Mouse (Mus musculus): Measurements from ENCODE around the gene Cs. TPM values are rescaled to one million over a fixed set of nuclear protein-coding genes. Genes with fewer than 3 reads are reported as not detected.
"Not testable (repeated sequence)": the region's sequence is repeated elsewhere in the genome, so short reads cannot be mapped to it uniquely, and the experiment has no call there.

Cs gene
- polyA plus RNA-seq, 1 experiment from 2014 or later = 230 TPM

GRCm38 (mm10) chr10:128310177-128310576 lies 27.4 kb upstream of the Cs start:
- no peaks in the 10 kb centered on the region for H3K9me3 ChIP-seq
- H3K4me1 ChIP-seq = 0 out of 2 replicates have a peak, but pooled peaks cover 3% of the 10 kb centered on the region
- WGBS = 75% methylated on average over 11 of the region's 11 CpGs
- 0 out of 2 replicates have a peak, but pooled peaks have one; percentile 21 for ATAC-seq (ENCODE audit: low FRiP score, low read depth)
- H3K4me3 ChIP-seq = no peak overlapping the region
- no peak overlapping the region for H3K27ac ChIP-seq
- H3K9ac ChIP-seq = no peak overlapping the region
- no peaks in the 10 kb centered on the region for H3K27me3 ChIP-seq (replicated peaks)
- peaks cover 65% of the 10 kb centered on the region for H3K36me3 ChIP-seq
- H3K4me2 ChIP-seq (replicated peaks) = no peak overlapping the region

GRCm38 (mm10) chr10:128310902-128311301 lies 26.6 kb upstream of the Cs start:
- 95% methylated on average over 4 of the region's 4 CpGs for WGBS

GRCm38 (mm10) chr10:128315578-128315977 lies 22.0 kb upstream of the Cs start:
- H3K9me3 ChIP-seq = no peaks in the 10 kb centered on the region
- no peak for ATAC-seq (ENCODE audit: low FRiP score, low read depth)
- WGBS = 94% methylated on average over 8 of the region's 8 CpGs
- H3K4me1 ChIP-seq = no peaks in the 10 kb centered on the region
- no peak overlapping the region for H3K4me2 ChIP-seq (replicated peaks)
- H3K36me3 ChIP-seq = peaks cover 83% of the 10 kb centered on the region
- no peaks in the 10 kb centered on the region for H3K27me3 ChIP-seq (replicated peaks)
- no peak overlapping the region for H3K4me3 ChIP-seq
- no peak overlapping the region for H3K9ac ChIP-seq
- H3K27ac ChIP-seq = no peak overlapping the region

More at GRCm38 (mm10) chr10:128310902-128311301, 26.6 kb upstream of the Cs start:
- Histone ChIP-seq H3K9me3 (no peaks in the 10 kb centered on the region), H3K4me3 (no peak overlapping the region), H3K27me3 (replicated peaks) (no peaks in the 10 kb centered on the region), H3K27ac (no peak overlapping the region), H3K4me1 (0 out of 2 replicates have a peak, but pooled peaks cover 3% of the 10 kb centered on the region), H3K36me3 (peaks cover 72% of the 10 kb centered on the region), H3K9ac (no peak overlapping the region), H3K4me2 (replicated peaks) (no peak overlapping the region)
- no peak for ATAC-seq (ENCODE audit: low FRiP score, low read depth)

GRCm38 (mm10) chr10:128321641-128322040 lies 15.9 kb upstream of the Cs start:
- peaks cover 17% of the 10 kb centered on the region for H3K4me1 ChIP-seq
- no peaks in the 10 kb centered on the region for H3K9me3 ChIP-seq
- no peak for ATAC-seq (ENCODE audit: low FRiP score, low read depth)
- H3K27ac ChIP-seq = no peak overlapping the region
- H3K9ac ChIP-seq = no peak overlapping the region
- peaks cover 57% of the 10 kb centered on the region for H3K36me3 ChIP-seq
- no peak overlapping the region for H3K4me3 ChIP-seq
- H3K4me2 ChIP-seq (replicated peaks) = peak overlapping the region; percentile 85
- H3K27me3 ChIP-seq (replicated peaks) = no peaks in the 10 kb centered on the region
- 63% methylated on average over 12 of the region's 12 CpGs for WGBS

- ATAC-seq (ENCODE audit: low FRiP score, low read depth) = peak; percentile 96
- Histone ChIP-seq H3K4me3 (peak within 1 kb of the TSS; percentile 91), H3K4me2 (replicated peaks) (peak within 1 kb of the TSS; percentile 85), H3K36me3 (peaks cover 59% of the 10 kb centered on the region), H3K9me3 (no peaks in the 10 kb centered on the region), H3K4me1 (peaks cover 17% of the 10 kb centered on the region), H3K27me3 (replicated peaks) (no peaks in the 10 kb centered on the region), H3K9ac (peak within 1 kb of the TSS; percentile 93), H3K27ac (peak within 1 kb of the TSS; percentile 88)
- WGBS = under 1% methylated on average over 40 of the region's 40 CpGs
Observed at GRCm38 (mm10) chr10:128322141-128323108, 15.1 kb upstream of the Cs start, which contains the start of gene Cnpy2. TSS of gene Cnpy2 (plus strand) at chr10:128322459.

GRCm38 (mm10) chr10:128323516-128323915 lies 14.0 kb upstream of the Cs start:
- ATAC-seq (ENCODE audit: low FRiP score, low read depth) = no peak
- peaks cover 17% of the 10 kb centered on the region for H3K4me1 ChIP-seq
- no peak overlapping the region for H3K27ac ChIP-seq
- 80% methylated on average over 8 of the region's 8 CpGs for WGBS
- peak overlapping the region; percentile 85 for H3K4me2 ChIP-seq (replicated peaks)
- H3K36me3 ChIP-seq = peaks cover 58% of the 10 kb centered on the region
- H3K9me3 ChIP-seq = no peaks in the 10 kb centered on the region
- H3K4me3 ChIP-seq = peak overlapping the region; percentile 91
- no peaks in the 10 kb centered on the region for H3K27me3 ChIP-seq (replicated peaks)
- peak overlapping the region; percentile 93 for H3K9ac ChIP-seq

GRCm38 (mm10) chr10:128326825-128327224 lies 10.7 kb upstream of the Cs start:
- no peak for ATAC-seq (ENCODE audit: low FRiP score, low read depth)
- Histone ChIP-seq H3K9me3 (no peaks in the 10 kb centered on the region), H3K9ac (no peak overlapping the region), H3K4me3 (no peak overlapping the region), H3K27ac (no peak overlapping the region), H3K4me2 (replicated peaks) (no peak overlapping the region), H3K27me3 (replicated peaks) (no peaks in the 10 kb centered on the region), H3K36me3 (peaks cover 44% of the 10 kb centered on the region), H3K4me1 (peaks cover 14% of the 10 kb centered on the region)
- WGBS = 95% methylated on average over 8 of the region's 8 CpGs

GRCm38 (mm10) chr10:128327610-128328009 lies 9.9 kb upstream of the Cs start:
- Histone ChIP-seq H3K27me3 (replicated peaks) (no peaks in the 10 kb centered on the region), H3K4me1 (peaks cover 14% of the 10 kb centered on the region), H3K4me2 (replicated peaks) (no peak overlapping the region), H3K9ac (no peak overlapping the region), H3K27ac (no peak overlapping the region), H3K36me3 (peaks cover 44% of the 10 kb centered on the region), H3K4me3 (no peak overlapping the region), H3K9me3 (no peaks in the 10 kb centered on the region)
- 91% methylated on average over 10 of the region's 10 CpGs for WGBS
- ATAC-seq (ENCODE audit: low FRiP score, low read depth) = no peak

- not testable (repeated sequence) for H3K9me3 ChIP-seq; H3K4me2 ChIP-seq (replicated peaks); ATAC-seq (ENCODE audit: low FRiP score, low read depth); H3K27me3 ChIP-seq (replicated peaks); H3K4me3 ChIP-seq; H3K9ac ChIP-seq; H3K27ac ChIP-seq; H3K4me1 ChIP-seq
- H3K36me3 ChIP-seq = peaks cover 18% of the 10 kb centered on the region
- WGBS = 82% methylated on average over 6 of the region's 6 CpGs
Observed at GRCm38 (mm10) chr10:128332358-128333249, 4.9 kb upstream of the Cs start.

GRCm38 (mm10) chr10:128335582-128335981 lies 2.0 kb upstream of the Cs start:
- H3K4me3 ChIP-seq = no peak overlapping the region
- H3K27me3 ChIP-seq (replicated peaks) = no peaks in the 10 kb centered on the region
- H3K4me1 ChIP-seq = peaks cover 18% of the 10 kb centered on the region
- no peak for ATAC-seq (ENCODE audit: low FRiP score, low read depth)
- no peaks in the 10 kb centered on the region for H3K9me3 ChIP-seq
- H3K9ac ChIP-seq = no peak overlapping the region
- no peaks in the 10 kb centered on the region for H3K36me3 ChIP-seq
- no peak overlapping the region for H3K4me2 ChIP-seq (replicated peaks)
- WGBS = 3% methylated on average over 4 of the region's 4 CpGs
- no peak overlapping the region for H3K27ac ChIP-seq

GRCm38 (mm10) chr10:128336195-128336594 lies 1.3 kb upstream of the Cs start:
- WGBS = 95% methylated on average over 3 of the region's 3 CpGs
- H3K9ac ChIP-seq = no peak overlapping the region
- no peaks in the 10 kb centered on the region for H3K27me3 ChIP-seq (replicated peaks)
- no peak overlapping the region for H3K4me3 ChIP-seq
- peaks cover 18% of the 10 kb centered on the region for H3K4me1 ChIP-seq
- no peak overlapping the region for H3K27ac ChIP-seq
- ATAC-seq (ENCODE audit: low FRiP score, low read depth) = no peak
- H3K9me3 ChIP-seq = no peaks in the 10 kb centered on the region
- H3K4me2 ChIP-seq (replicated peaks) = no peak overlapping the region
- no peaks in the 10 kb centered on the region for H3K36me3 ChIP-seq

- WGBS = 85% methylated on average over 3 of the region's 3 CpGs
- ATAC-seq (ENCODE audit: low FRiP score, low read depth) = no peak
- H3K4me2 ChIP-seq (replicated peaks) = peak overlapping the region; percentile 86
Observed at GRCm38 (mm10) chr10:128336597-128336996, 937 bp upstream of the Cs start.

More at GRCm38 (mm10) chr10:128336597-128336996, 937 bp upstream of the Cs start:
- Histone ChIP-seq H3K27me3 (replicated peaks) (no peaks in the 10 kb centered on the region), H3K4me1 (peaks cover 18% of the 10 kb centered on the region), H3K36me3 (no peaks in the 10 kb centered on the region), H3K27ac (no peak overlapping the region), H3K9me3 (no peaks in the 10 kb centered on the region), H3K9ac (no peak overlapping the region), H3K4me3 (peak overlapping the region; percentile 72; the same call in 1 of the 2 replicates)
